Mouse (Mus musculus) thymus, adult 2 months (tissue): Measurements from ENCODE around the gene Cd6.

Source experiments
- CTCF ChIP-seq: fragments of 200-500 bp; IDR thresholded peaks from 2 replicates; pipeline ENCODE4 v1.5.1; 2012; ENCODE audit warnings: mild to moderate bottlenecking, control low read depth, low read length, moderate library complexity, borderline replicate concordance; ENCODE audit not compliant: control insufficient read depth, poor library complexity, insufficient read depth; ENCODE audit errors: extremely low read depth
- POLR2A ChIP-seq: fragments of 200-500 bp; IDR thresholded peaks from 2 replicates; pipeline ENCODE4 v1.6.1; 2012; ENCODE audit warnings: mild to moderate bottlenecking, low read length, control low read depth, moderate library complexity; ENCODE audit not compliant: control insufficient read depth, poor library complexity, insufficient read depth; ENCODE audit errors: extremely low read depth

DNA sequence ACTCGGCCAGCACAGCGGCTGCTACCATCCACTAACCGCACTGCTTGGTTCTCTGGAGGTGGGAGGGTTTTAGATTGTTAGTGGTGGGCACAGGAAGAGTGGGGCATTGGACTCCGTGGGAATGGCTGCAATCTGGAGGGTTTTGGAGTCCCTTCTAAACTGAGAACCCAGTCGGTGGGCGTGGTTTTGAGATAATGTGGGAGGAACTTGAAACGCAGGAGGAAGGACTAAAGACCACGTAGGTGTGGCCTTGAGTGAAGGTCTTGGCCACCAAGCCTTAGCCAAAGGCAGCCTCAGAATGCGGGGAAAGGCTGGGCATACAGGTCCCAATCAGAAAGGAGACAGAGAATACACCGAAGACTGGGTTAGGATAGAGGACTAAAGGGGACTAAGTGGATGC is 31.3 kb downstream of the Cd6 start:
- no peak for TF ChIP-seq POLR2A
- TF ChIP-seq CTCF, result no peak
